Mouse (Mus musculus): ENCODE data around the gene Spty2d1. TPM values are rescaled to one million over a fixed set of nuclear protein-coding genes. Genes with fewer than 3 reads are reported as not detected.

Spty2d1 gene
- polyA plus RNA-seq, 1 experiment from 2014 or later = 19.8 TPM

- H3K9ac ChIP-seq = no peak overlapping the region
- H3K27ac ChIP-seq (ENCODE audit: poor library complexity, severe bottlenecking) = no peak overlapping the region
- WGBS = 62% methylated on average over 8 of the region's 8 CpGs
- peaks cover 14% of the 10 kb centered on the region; the same call in 1 of the 2 replicates for H3K27me3 ChIP-seq (replicated peaks)
- H3K4me2 ChIP-seq = no peak overlapping the region
- H3K9me3 ChIP-seq (replicated peaks) = no peaks in the 10 kb centered on the region
- ATAC-seq (ENCODE audit: insufficient number of reproducible peaks, low FRiP score) = no peak
- H3K4me3 ChIP-seq = no peak overlapping the region
- H3K4me1 ChIP-seq (replicated peaks) = no peaks in the 10 kb centered on the region
- H3K36me3 ChIP-seq = no peaks in the 10 kb centered on the region
These were observed 14.3 kb upstream of the Spty2d1 start for GRCm38 (mm10) chr7:47022482-47022881.

GRCm38 (mm10) chr7:47020956-47021355, 12.7 kb upstream of the Spty2d1 start:
- 0 out of 2 replicates have a peak, but pooled peaks have one; percentile 41 for ATAC-seq (ENCODE audit: insufficient number of reproducible peaks, low FRiP score)
- 0 out of 2 replicates have a peak overlapping the region, but pooled peaks have one; percentile 7 for H3K4me2 ChIP-seq
- 7% methylated on average over 8 of the region's 8 CpGs for WGBS
- no peaks in the 10 kb centered on the region for H3K4me1 ChIP-seq (replicated peaks)
- no peak overlapping the region for H3K27ac ChIP-seq (ENCODE audit: poor library complexity, severe bottlenecking)
- H3K27me3 ChIP-seq (replicated peaks) = peaks cover 14% of the 10 kb centered on the region; the same call in 1 of the 2 replicates
- H3K36me3 ChIP-seq = no peaks in the 10 kb centered on the region
- H3K9ac ChIP-seq = no peak overlapping the region
- H3K9me3 ChIP-seq (replicated peaks) = no peaks in the 10 kb centered on the region
- H3K4me3 ChIP-seq = no peak overlapping the region

GRCm38 (mm10) chr7:47019641-47020040, 11.4 kb upstream of the Spty2d1 start:
- Histone ChIP-seq H3K27me3 (replicated peaks) (peaks cover 13% of the 10 kb centered on the region; the same call in 1 of the 2 replicates), H3K27ac (ENCODE audit: poor library complexity, severe bottlenecking) (no peak overlapping the region), H3K4me3 (no peak overlapping the region), H3K9ac (no peak overlapping the region), H3K4me2 (no peak overlapping the region), H3K9me3 (replicated peaks) (no peaks in the 10 kb centered on the region), H3K4me1 (replicated peaks) (peaks cover 6% of the 10 kb centered on the region), H3K36me3 (no peaks in the 10 kb centered on the region)
- no peak for ATAC-seq (ENCODE audit: insufficient number of reproducible peaks, low FRiP score)
- WGBS = 69% methylated on average over 5 of the region's 5 CpGs

- ATAC-seq (ENCODE audit: insufficient number of reproducible peaks, low FRiP score) = no peak
- Histone ChIP-seq H3K9me3 (replicated peaks) (no peaks in the 10 kb centered on the region), H3K4me2 (no peak overlapping the region), H3K27ac (ENCODE audit: poor library complexity, severe bottlenecking) (no peak overlapping the region), H3K4me1 (replicated peaks) (peaks cover 13% of the 10 kb centered on the region), H3K4me3 (no peak overlapping the region), H3K27me3 (replicated peaks) (peaks cover 10% of the 10 kb centered on the region; the same call in 1 of the 2 replicates), H3K9ac (no peak overlapping the region), H3K36me3 (no peaks in the 10 kb centered on the region)
- WGBS = 73% methylated on average over 7 of the region's 7 CpGs
These were observed 8.9 kb upstream of the Spty2d1 start for GRCm38 (mm10) chr7:47017146-47017545.

- Histone ChIP-seq H3K4me1 (replicated peaks) (peaks cover 13% of the 10 kb centered on the region), H3K27me3 (replicated peaks) (peaks cover 10% of the 10 kb centered on the region; the same call in 1 of the 2 replicates), H3K9me3 (replicated peaks) (no peaks in the 10 kb centered on the region), H3K4me2 (no peak overlapping the region), H3K4me3 (no peak overlapping the region), H3K27ac (ENCODE audit: poor library complexity, severe bottlenecking) (no peak overlapping the region), H3K9ac (no peak overlapping the region), H3K36me3 (no peaks in the 10 kb centered on the region)
- no peak for ATAC-seq (ENCODE audit: insufficient number of reproducible peaks, low FRiP score)
- 79% methylated on average over 3 of the region's 3 CpGs for WGBS
These were observed 8.4 kb upstream of the Spty2d1 start for GRCm38 (mm10) chr7:47016602-47017001.

- Histone ChIP-seq H3K4me1 (replicated peaks) (peaks cover 13% of the 10 kb centered on the region), H3K36me3 (no peaks in the 10 kb centered on the region), H3K9ac (no peak overlapping the region), H3K4me2 (peak overlapping the region; percentile 24), H3K4me3 (no peak overlapping the region), H3K27ac (ENCODE audit: poor library complexity, severe bottlenecking) (peak overlapping the region; percentile 90), H3K9me3 (replicated peaks) (no peaks in the 10 kb centered on the region), H3K27me3 (replicated peaks) (peaks cover 5% of the 10 kb centered on the region; the same call in 1 of the 2 replicates)
- WGBS = 6% methylated on average over 6 of the region's 6 CpGs
- ATAC-seq (ENCODE audit: insufficient number of reproducible peaks, low FRiP score) = peak; percentile 97
These were observed 7.3 kb upstream of the Spty2d1 start for GRCm38 (mm10) chr7:47015390-47016065.

- H3K9ac ChIP-seq = no peak overlapping the region
- no peak for ATAC-seq (ENCODE audit: insufficient number of reproducible peaks, low FRiP score)
- no peak overlapping the region for H3K4me3 ChIP-seq
- no peaks in the 10 kb centered on the region for H3K36me3 ChIP-seq
- H3K4me2 ChIP-seq = peak overlapping the region; percentile 24; the same call in 1 of the 2 replicates
- 53% methylated on average over 10 of the region's 11 CpGs for WGBS
- no peaks in the 10 kb centered on the region for H3K9me3 ChIP-seq (replicated peaks)
- H3K27ac ChIP-seq (ENCODE audit: poor library complexity, severe bottlenecking) = peak overlapping the region; percentile 90
- peaks cover 17% of the 10 kb centered on the region for H3K4me1 ChIP-seq (replicated peaks)
- H3K27me3 ChIP-seq (replicated peaks) = no peaks in the 10 kb centered on the region
These were observed 6.6 kb upstream of the Spty2d1 start for GRCm38 (mm10) chr7:47014564-47015389.

GRCm38 (mm10) chr7:47013131-47013767, 5.0 kb upstream of the Spty2d1 start:
- H3K9me3 ChIP-seq (replicated peaks) = no peaks in the 10 kb centered on the region
- no peak overlapping the region for H3K4me2 ChIP-seq
- 0 out of 2 replicates have a peak overlapping the region, but pooled peaks have one; percentile 1 for H3K9ac ChIP-seq
- H3K27me3 ChIP-seq (replicated peaks) = no peaks in the 10 kb centered on the region
- no peaks in the 10 kb centered on the region for H3K36me3 ChIP-seq
- ATAC-seq (ENCODE audit: insufficient number of reproducible peaks, low FRiP score) = no peak
- no peak overlapping the region for H3K4me3 ChIP-seq
- H3K4me1 ChIP-seq (replicated peaks) = peaks cover 22% of the 10 kb centered on the region
- peak overlapping the region; percentile 83 for H3K27ac ChIP-seq (ENCODE audit: poor library complexity, severe bottlenecking)
- 41% methylated on average over 9 of the region's 9 CpGs for WGBS

GRCm38 (mm10) chr7:47007818-47008167, 418 bp downstream of the Spty2d1 start:
- under 1% methylated on average over 25 of the region's 25 CpGs for WGBS
- Histone ChIP-seq H3K4me1 (replicated peaks) (peaks cover 37% of the 10 kb centered on the region), H3K27ac (ENCODE audit: poor library complexity, severe bottlenecking) (peak overlapping the region; percentile 87), H3K9ac (peak overlapping the region; percentile 75), H3K4me3 (peak overlapping the region; percentile 68), H3K27me3 (replicated peaks) (no peaks in the 10 kb centered on the region), H3K9me3 (replicated peaks) (no peaks in the 10 kb centered on the region), H3K4me2 (peak overlapping the region; percentile 88), H3K36me3 (no peaks in the 10 kb centered on the region)
- peak; percentile 71 for ATAC-seq (ENCODE audit: insufficient number of reproducible peaks, low FRiP score)

GRCm38 (mm10) chr7:47007109-47007780, 966 bp downstream of the Spty2d1 start:
- Histone ChIP-seq H3K4me3 (peak overlapping the region; percentile 68), H3K9me3 (replicated peaks) (no peaks in the 10 kb centered on the region), H3K27me3 (replicated peaks) (no peaks in the 10 kb centered on the region), H3K27ac (ENCODE audit: poor library complexity, severe bottlenecking) (peak overlapping the region; percentile 87), H3K4me1 (replicated peaks) (peaks cover 41% of the 10 kb centered on the region), H3K4me2 (peak overlapping the region; percentile 88), H3K36me3 (no peaks in the 10 kb centered on the region), H3K9ac (peak overlapping the region; percentile 75)
- ATAC-seq (ENCODE audit: insufficient number of reproducible peaks, low FRiP score) = no peak
- 20% methylated on average over 21 of the region's 21 CpGs for WGBS

All from heart, embryonic 12.5 days (tissue).